Mouse (Mus musculus) spleen, postnatal 4 days (tissue): Measurements from ENCODE around the gene Ggt6.
"Not testable (repeated sequence)": the region's sequence is repeated elsewhere in the genome, so short reads cannot be mapped to it uniquely, and the experiment has no call there.

Experiments
- DNase-seq, 2 experiments: peaks; one replicate each; pipeline ENCODE4 v3.0.0; 2022; ENCODE audit warnings: low spot score in 2 of 2

Gene Ggt6

DNA sequence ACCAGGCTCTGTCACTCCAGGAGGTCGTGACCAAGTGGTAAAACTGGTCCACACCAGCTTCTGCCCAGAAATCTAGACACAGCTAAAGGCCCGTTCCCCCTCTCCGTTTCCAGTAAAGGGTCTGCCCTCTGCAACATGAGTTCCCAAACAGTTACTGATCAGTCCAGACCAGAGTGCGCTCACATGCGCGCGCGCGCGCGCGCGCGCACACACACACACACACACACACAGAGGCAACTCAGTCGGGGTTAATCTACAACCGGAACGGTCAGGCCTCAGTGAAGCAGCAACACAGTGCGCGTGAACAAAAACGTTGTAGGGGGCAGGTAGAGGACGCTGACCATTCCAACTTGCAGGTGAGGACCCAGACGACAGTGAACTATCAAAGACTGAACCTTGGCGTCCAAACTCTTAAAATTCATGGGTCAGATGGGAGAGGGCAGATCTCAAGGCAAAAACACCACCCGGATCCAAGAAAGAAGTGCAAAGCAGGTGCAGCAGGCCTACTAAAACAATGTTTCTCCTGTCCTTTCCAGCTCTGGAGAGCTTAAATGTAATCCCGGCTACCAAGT is 24.7 kb upstream of the Ggt6 start:
- no peak for DNase-seq

DNA sequence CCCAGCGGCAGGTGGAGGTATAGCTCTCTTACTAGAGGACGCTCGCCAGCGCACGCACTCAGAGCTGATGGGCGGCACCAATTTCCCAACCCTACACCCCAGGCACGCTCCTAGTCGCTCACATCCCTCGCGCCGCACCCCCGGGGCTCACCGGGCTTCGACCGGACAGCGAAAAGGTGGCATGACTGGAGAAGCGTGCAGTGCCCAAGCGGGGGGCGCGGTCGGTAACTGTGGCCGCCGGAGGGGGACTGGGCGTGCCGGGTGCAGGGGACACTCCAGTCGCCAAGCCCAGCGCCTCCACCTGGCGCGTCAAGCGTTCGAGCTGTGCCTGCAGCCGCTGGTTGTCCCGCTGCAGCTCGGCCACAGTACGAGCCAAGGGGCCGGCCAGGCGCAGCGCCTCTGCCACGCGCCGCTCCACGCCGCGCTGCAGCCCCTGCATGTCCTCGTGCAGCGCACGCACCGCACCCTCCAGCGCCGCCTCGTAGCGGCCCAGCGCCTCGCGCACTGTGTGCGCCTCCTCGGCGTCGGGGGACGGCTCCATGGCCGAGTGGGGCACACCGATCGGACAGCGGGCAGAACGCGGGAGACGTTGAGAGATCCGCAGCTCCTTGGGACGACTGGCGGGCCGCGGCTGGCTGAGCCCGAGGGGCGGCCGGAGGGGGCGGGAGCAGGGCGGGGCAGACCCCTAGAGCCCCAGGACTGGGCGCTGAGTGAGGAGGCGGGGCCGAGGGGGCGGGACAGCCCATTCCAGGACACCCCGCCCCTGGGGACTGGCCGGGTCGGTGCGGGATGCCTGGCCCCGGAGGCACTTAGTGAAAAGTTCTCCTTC is 24.0 kb upstream of the Ggt6 start, which contains the start of gene Smtnl2:
Gene Smtnl2, minus strand, starts transcription at position 621 of the 829 bp plus-strand sequence.
- DNase-seq: peak; percentile 67 to 73

DNA sequence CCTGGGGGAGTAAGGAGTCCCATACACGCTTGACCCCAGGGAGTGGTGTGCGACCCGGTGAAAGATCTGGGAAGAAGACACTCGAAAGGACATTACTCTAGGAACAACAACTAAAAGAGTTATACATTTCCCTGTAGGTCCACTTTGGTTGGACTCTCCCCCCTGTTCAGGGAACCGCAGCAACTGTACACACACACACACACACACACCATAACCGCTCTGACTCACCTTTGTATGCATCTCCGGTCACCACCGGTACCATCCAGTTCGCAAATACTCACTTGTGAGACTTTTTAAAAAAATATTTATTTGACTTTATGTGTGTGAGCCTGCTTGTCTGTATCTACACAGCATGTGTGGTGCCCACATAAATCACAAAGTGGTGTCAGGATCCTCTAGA is 23.4 kb upstream of the Ggt6 start:
- DNase-seq: no peak

DNA sequence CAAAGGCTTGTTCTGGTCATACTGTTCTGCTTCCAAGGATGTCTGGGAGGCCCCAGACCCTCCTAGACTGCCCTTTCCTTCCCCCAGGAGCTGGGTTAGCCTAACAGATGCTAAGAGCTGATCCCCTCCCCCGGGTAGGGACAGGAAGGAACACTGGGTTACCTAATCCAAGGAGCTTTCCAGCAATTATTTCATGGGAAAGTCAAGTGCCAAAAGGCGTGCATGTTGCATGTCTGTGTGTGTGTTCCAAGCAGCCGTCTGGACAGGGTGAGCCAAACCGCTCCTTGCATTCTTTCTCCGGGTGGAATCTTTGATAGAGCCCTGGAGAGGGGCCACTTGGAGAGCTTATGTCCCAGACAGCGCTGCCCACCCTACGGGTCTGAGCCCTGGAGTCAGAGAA is 22.3 kb upstream of the Ggt6 start:
- no peak for DNase-seq

DNA sequence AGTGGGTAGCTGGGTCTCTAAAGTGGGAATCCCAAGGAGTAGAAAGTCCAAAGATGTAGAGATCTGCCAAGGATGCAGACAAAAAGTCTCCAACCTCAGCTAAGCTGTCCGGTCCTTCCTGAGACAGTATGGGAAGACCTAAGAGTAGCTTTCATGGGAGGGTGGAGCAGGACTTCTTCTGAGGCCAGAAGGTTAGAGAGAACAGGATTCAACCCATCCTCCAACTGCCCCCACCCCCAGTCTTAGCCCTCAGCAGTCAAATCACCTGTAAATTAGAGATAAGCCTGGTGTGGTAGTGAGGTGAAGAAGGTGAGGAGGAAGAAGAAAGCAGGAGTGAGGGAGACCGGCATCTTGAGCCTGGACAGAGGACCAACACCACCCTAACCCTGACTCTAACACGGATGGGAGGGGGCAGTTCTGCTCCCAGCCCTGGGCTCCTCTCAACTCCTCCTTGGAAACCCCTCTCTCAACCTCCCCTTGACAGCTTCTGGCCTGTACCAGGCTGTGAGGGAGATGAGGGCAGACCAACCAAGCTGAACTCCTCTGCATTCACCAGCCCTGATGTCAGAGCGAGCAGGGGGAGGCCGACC is 21.6 kb upstream of the Ggt6 start:
- DNase-seq: no peak

DNA sequence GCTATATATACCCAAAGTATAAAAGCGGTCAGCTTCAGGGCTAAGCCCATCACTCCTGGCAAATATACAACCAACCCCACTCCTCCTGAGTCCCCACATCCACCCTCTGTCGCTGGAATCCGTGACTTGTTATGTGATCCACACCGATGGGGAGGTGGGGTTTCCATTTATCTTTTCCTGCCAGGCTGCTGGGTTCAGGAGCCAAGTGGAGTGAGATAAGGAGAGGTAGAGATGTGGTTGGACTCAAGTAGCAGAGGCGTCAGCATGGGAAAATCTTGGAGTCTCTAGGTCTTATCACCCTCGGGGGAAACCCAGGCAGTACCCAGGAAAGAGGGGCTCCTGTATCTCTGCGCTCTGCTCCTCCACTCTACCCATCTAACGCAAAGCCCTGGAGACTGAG is 20.2 kb upstream of the Ggt6 start:
- DNase-seq: no peak

DNA sequence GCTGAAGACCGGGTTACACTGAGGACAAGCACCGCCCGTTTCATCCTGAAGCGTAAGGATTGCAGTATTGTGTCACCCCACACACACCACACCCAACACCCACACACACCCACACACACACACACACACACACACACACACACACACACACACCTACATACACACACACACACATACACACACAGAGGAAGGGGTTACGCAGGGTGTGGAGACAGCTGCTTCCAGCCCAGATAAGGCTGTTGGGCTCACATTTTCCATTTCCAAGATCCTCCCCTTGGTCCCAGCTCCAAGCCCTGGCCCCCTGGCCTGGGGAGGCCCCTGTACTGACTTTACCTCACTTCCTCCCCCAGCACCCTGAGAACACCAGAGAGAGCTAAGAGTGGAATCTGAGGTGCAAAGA is 18.7 kb upstream of the Ggt6 start:
- DNase-seq: no peak

DNA sequence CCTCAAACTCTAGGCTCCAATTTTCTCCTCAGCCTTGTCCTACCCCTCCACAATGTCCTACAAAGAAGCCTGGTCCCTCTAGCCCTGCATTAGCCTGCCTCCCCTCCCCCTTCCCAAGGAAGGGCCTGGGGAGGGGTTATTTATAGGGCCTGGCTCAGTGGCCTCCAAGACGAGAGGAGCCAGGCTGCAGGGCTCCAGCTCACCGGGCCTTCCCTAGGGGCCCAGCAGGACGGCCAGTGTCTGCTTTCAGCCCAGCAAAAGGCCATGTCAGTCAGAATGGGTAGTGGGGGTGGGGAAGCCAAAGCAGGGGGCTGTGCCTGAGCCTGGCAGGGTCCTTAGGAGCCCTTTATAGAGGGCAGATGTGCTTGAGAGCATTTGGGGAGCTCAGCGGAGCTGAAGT is 17.9 kb upstream of the Ggt6 start:
- no peak for DNase-seq

DNA sequence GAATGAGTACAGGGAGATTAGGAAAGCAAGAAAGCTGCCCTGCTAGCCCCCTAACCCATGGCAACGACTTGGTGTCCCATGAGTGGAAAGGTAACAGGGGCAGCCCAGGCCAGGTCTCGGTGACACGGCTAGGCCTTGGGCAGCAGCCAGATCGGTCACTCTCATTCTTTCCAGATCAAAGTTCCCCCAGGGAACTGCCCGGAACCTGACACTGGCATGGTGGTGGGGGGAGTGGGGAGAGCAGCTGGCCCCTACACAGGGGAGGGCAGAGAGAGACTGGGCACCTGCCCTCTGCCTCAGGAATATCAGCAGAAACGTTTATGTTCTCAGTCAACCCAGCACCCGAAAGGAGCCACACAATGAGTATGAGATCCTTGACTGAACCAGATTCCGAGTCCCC is 17.1 kb upstream of the Ggt6 start:
- DNase-seq: no peak

DNA sequence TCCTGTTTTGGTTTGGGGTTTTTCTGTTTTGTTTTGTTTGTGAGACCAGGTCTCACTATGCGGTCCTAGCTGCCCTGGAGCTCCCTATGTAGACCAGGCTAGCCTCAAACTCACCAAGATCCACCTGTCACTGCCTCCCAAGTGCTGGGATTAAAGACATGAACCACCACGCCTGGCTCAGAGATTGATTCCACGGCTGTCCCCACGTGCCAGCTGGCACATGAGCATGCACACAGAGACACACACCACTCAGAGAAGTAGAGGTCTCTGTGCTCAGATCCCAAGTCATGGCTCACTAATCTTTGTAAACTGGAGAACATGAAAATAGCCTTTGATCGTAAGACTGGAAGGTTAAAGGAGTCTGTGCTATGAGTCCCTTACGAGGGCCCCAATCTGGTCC is 16.3 kb upstream of the Ggt6 start:
- no peak for DNase-seq

DNA sequence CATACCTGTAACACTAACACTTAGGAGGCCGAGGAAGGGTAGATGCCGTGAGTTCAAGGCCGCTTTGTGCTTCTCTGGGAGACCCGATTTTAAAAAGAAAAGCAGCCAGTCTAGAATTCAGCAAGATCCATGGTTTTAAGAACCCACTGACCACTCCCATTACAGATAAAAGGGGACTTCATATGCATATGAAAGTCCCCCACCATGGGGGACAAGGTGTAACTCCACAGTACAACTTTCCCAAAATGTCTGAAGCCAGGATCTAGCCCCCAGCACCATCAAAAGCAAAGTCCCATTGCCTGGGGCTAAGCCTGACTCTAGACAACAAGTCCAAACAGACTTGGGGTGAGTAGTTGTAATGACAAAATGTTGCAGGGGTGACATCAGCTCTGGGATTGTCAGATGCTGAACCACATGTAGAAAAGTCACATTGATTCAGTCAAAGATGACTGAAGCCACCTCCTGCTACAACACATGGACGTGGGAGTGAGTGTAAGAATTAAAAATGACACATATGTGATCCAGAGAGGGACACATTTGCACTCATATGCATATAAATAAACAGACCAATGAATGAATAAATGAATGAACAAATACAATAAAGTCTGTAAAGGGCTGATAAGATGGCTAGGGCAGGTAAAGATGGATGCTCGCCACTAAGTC is 14.7 kb upstream of the Ggt6 start:
- no peak for DNase-seq

DNA sequence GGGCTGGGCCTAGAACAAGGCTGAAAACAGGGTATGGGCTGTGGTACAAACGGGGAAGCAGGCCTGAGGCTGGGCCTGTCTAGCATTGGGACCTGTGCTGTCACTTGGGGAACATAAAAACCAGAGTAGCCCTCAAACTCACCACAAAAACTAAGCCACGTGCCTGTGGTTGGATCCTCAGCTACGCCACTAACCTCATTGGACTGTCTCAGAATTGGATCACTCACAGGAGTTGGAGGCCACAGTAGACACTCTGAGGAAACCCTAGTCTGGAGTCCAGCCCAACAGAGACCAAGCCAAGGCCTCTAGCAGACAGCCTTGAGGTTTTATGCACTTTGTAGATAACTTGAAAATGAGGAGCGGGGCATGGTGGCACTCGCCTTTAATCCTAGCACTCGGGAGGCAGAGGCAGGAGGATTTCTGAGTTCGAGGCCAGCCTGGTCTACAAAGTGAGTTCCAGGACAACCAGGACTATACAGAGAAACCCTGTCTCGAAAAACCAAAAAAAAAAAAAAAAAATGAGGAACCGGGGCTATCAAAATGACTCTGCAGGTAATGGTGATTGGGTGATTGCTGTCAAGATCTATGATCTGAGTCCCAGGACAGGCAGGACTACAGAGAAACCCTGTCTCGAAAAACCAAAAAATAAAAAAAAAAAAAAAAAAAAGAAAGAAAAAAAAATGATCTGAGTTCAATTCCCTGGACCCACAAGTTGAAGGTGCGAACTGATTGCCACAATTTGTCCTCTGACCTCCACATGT is 13.6 kb upstream of the Ggt6 start:
- no peak for DNase-seq

DNA sequence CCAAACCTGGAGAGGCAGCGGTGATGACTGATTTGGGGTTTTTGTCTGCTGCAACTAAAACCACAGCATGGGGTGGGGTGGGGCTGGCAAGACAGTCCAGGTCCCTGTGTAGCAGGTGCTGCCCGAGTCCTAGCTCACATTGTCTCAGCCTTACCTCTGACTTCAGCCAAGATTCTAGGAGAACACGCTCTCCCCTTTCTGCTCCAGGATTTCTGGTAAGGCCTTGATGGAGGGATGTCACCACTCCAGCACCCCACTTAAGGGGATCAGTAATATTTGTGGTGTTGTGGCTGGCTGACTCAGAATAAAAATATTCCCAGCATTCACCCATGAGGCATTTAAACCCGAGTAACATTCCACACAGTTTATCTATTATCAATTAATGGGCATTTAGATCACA is 11.6 kb upstream of the Ggt6 start:
- DNase-seq: no peak

DNA sequence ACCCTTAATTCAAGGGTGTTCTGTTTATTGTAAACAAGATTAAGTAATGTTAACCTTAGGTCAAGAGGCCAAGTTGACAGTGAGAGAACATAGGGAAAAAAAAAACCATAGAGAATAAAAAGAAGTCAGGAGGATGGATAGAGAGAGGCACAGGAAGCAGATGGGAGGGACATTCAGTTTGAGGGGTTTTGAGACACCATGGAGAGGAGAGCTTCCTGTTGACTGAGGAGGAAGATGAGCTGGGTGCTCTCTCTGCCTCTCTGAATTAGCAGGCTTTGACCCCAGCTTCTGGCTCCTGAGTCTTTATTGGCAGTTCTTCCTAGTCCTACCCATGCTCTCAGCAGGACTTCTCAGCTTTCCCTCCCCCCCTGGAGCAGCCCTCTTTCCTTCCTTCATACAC is 10.1 kb upstream of the Ggt6 start:
- DNase-seq: no peak

DNA sequence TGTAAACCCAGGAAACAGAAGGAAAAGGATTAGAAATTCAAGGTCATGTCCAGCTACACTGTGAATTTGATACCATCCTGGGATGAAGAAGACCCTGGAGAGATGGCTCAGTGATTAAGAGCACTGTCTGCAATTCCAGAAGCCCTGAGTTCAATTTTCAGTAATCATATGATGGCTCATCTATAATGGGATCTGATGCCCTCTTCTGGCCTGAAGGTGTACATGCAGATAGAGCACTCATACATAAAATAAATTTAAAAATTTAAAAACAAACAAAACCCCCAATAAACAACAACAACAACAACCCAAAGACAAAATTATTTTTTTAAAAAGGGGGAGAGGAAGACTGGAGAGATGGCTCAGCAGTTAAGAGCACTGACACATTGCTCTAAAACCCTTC is 8.4 kb upstream of the Ggt6 start:
- DNase-seq: no peak

DNA sequence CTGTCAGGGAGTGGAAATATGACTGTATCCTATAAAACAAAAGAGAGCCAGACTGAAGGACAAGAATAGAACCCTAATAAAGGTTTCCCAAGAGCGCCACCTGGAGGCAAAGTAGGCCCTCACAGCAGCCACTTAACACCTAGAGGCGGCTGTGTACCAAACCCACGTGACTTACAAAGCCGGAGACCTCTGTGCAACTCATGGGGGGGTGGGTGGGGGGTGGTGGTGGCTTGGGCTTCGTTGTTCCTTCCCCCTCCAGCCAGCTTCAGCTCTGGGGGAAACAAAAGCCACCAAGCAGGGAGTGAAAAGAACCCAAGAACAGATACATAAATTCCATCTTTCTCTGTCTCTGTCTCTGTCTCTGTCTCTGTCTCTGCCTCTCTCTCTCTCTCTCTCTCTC is 6.6 kb upstream of the Ggt6 start:
- peak; percentile 78 to 94 for DNase-seq

DNA sequence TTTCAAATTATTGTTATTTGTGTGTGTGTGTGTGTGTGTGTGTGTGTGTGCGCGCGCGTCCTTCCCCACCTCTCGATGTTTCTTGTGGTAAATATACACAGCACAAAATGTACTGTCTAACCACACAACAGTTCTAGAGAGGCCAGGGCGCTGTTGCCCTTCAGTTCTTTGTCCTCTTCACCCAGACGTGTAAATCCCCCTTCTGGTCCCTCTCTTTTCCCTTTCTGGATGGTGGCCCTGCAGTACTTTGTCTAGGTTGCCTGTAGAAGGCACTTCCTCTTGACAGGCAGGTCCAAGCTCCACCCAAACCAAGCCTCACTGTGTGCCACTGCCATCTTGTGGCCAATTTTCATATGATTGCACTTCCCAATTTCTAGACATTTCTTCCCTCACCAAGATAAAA is 6.0 kb upstream of the Ggt6 start:
- peak; percentile 78 to 85 for DNase-seq

DNA sequence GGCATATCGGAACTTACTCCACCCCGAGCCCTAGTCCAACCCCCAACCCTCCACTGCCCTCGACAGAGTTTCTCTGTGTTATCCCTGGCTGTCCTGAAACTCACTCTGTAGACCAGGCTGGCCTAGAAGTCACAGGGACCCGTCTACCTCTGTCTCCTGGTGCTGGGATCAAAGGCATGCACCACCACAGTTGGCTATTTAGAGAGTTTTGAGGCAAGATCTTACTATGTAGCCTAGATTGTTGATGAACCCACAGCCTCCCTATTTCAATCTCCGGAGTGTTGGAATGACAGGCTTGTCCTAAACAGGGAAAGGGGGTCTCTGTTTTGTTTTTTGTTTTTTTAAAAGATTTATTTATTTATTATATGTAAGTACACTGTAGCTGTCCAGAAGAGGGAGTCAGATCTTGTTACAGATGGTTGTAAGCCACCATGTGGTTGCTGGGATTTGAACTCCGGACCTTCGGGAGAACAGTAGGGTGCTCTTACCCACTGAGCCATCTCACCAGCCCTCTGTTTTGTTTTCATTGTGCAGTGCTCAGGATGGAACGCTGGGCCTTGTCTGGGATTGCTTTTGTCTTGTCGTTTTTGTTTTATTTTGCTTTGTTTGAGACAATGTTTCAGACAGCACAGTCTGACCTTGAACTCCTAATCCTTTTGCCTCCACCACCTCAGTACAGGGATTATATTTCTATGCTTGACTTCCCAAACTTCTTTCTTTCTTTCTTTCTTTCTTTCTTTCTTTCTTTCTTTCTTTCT is 4.8 kb upstream of the Ggt6 start:
- not testable (repeated sequence) for DNase-seq

DNA sequence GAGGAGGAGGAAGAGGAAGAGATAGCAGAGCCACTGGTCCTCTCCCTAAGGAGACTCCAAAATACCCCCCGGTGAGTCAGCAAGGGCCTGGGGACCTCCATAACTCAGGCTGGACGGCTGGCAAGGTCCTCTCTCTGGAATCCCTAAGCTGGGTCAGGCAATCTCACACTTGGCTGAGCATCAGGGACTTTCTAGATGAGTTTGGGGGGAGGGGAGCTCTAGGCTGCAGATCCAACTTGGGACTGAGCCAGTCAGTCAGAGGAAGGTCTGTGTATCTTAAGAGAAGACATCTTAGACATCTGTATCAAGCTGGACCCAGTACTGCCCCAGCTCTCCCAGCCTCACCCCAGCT is 344 bp downstream of the Ggt6 start:
- no peak for DNase-seq

DNA sequence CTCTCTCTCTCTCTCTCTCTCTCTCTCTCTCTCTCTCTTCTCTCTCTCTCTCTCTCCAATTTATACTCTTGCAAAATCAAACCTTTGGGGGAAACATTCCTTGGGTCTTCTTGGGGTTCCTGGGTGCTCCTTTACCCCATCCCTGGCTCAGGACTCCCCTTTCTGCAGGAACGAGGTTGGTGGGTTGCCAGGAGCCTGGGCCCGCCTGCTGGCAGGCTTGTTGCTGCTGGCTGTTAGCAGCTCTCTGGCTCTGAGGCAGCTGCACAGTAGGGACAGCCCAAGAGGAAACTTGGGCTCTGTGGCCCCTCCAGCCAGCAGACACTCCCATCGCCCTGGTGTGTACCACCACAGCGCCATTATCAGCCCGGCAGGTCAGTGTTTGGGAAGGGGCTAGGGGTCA is 945 bp downstream of the Ggt6 start:
- DNase-seq: no peak
